ENCODE assay signal across 8 mouse cellular contexts in genomic region chr16:95945389-95946311, GRCm38 (mm10). TPM values are rescaled to one million over a fixed set of nuclear protein-coding genes. Genes with fewer than 3 reads are reported as not detected.
DNase-seq lines count a peak whose midpoint lies in the region; ATAC-seq and TF ChIP-seq lines count a peak whose summit lies in the region.

No protein-coding gene starts in this region.

- peak overlapping the region; percentile 36 for H3K4me2 ChIP-seq in embryonic facial prominence, embryonic 15.5 days (replicated peaks)
- H3K4me2 ChIP-seq in kidney, postnatal 0 days (ENCODE audit: low read length) = no peak overlapping the region
- H3K4me2 ChIP-seq in liver, embryonic 11.5 days = no peak overlapping the region
- peak overlapping the region; percentile 30 for H3K4me2 ChIP-seq in neural tube, embryonic 15.5 days

- 11% methylated on average over 20 of the region's 20 CpGs for WGBS in embryonic facial prominence, embryonic 15.5 days
- WGBS in heart, embryonic 10.5 days = 31% methylated on average over 20 of the region's 20 CpGs
- WGBS in kidney, postnatal 0 days = 22% methylated on average over 20 of the region's 20 CpGs
- WGBS in liver, embryonic 11.5 days = 31% methylated on average over 20 of the region's 20 CpGs
- WGBS in neural tube, embryonic 15.5 days = 30% methylated on average over 20 of the region's 20 CpGs

- no peaks in the 10 kb centered on the region for H3K9me3 ChIP-seq in ES-Bruce4 (replicated peaks; ENCODE audit: control insufficient read depth, insufficient read depth, low read length, poor library complexity, severe bottlenecking)
- no peaks in the 10 kb centered on the region for H3K9me3 ChIP-seq in embryonic facial prominence, embryonic 15.5 days (replicated peaks)
- no peaks in the 10 kb centered on the region for H3K9me3 ChIP-seq in heart, embryonic 10.5 days
- H3K9me3 ChIP-seq in kidney, postnatal 0 days (replicated peaks; ENCODE audit: low read length) = no peaks in the 10 kb centered on the region
- no peaks in the 10 kb centered on the region for H3K9me3 ChIP-seq in liver, embryonic 11.5 days (ENCODE audit: control insufficient read depth, low read length)
- no peaks in the 10 kb centered on the region for H3K9me3 ChIP-seq in neural tube, embryonic 15.5 days (replicated peaks)

- no peaks in the 10 kb centered on the region for H3K36me3 ChIP-seq in ES-Bruce4 (ENCODE audit: control insufficient read depth, insufficient read depth, low read length, poor library complexity, severe bottlenecking)
- H3K36me3 ChIP-seq in embryonic facial prominence, embryonic 15.5 days = no peaks in the 10 kb centered on the region
- H3K36me3 ChIP-seq in heart, embryonic 10.5 days = no peaks in the 10 kb centered on the region
- no peaks in the 10 kb centered on the region for H3K36me3 ChIP-seq in kidney, postnatal 0 days (ENCODE audit: insufficient read depth, low read length)
- no peaks in the 10 kb centered on the region for H3K36me3 ChIP-seq in liver, embryonic 11.5 days (ENCODE audit: control insufficient read depth, insufficient read depth, low read length)
- H3K36me3 ChIP-seq in neural tube, embryonic 15.5 days = no peaks in the 10 kb centered on the region

- H3K27me3 ChIP-seq in ES-Bruce4 (ENCODE audit: control insufficient read depth, insufficient read depth, low read length, poor library complexity, severe bottlenecking) = no peaks in the 10 kb centered on the region
- H3K27me3 ChIP-seq in embryonic facial prominence, embryonic 15.5 days = no peaks in the 10 kb centered on the region
- peaks cover 10% of the 10 kb centered on the region; the same call in 1 of the 2 replicates for H3K27me3 ChIP-seq in heart, embryonic 10.5 days (ENCODE audit: insufficient read depth, poor library complexity, severe bottlenecking)
- no peaks in the 10 kb centered on the region for H3K27me3 ChIP-seq in kidney, postnatal 0 days (ENCODE audit: insufficient read depth, low read length)
- no peaks in the 10 kb centered on the region for H3K27me3 ChIP-seq in liver, embryonic 11.5 days (replicated peaks; ENCODE audit: control insufficient read depth, insufficient read depth, low read length)
- no peaks in the 10 kb centered on the region for H3K27me3 ChIP-seq in neural tube, embryonic 15.5 days (replicated peaks)

- TF ChIP-seq CTCF in ES-Bruce4 (IDR thresholded peaks at IDR 0.05; ENCODE audit: low read depth, low read length) = peak; percentile 84
- TF ChIP-seq CTCF in kidney, postnatal 0 days (IDR thresholded peaks at IDR 0.05; ENCODE audit: low read depth) = peak; percentile 96

- DNase-seq in brain, adult 2 months (ENCODE audit: low read depth, low spot score) = peak; percentile 90
- DNase-seq in heart, embryonic 10.5 days (ENCODE audit: low spot score) = peak; percentile 79
- DNase-seq in kidney, postnatal 0 days (ENCODE audit: low spot score) = peak; percentile 95
- peak; percentile 54 for DNase-seq in liver, embryonic 11.5 days (ENCODE audit: low spot score)
- peak; percentile 67 for DNase-seq in testis, postnatal 14 days (ENCODE audit: low spot score)

- H3K4me1 ChIP-seq in ES-Bruce4 (ENCODE audit: control insufficient read depth, insufficient read depth, low read length) = no peaks in the 10 kb centered on the region
- H3K4me1 ChIP-seq in embryonic facial prominence, embryonic 15.5 days = peaks cover 21% of the 10 kb centered on the region
- peaks cover 3% of the 10 kb centered on the region; the same call in 1 of the 2 replicates for H3K4me1 ChIP-seq in heart, embryonic 10.5 days
- H3K4me1 ChIP-seq in kidney, postnatal 0 days (replicated peaks; ENCODE audit: insufficient read depth, low read length) = no peaks in the 10 kb centered on the region
- no peaks in the 10 kb centered on the region for H3K4me1 ChIP-seq in liver, embryonic 11.5 days (replicated peaks; ENCODE audit: control insufficient read depth, insufficient read depth, low read length)
- peaks cover 12% of the 10 kb centered on the region for H3K4me1 ChIP-seq in neural tube, embryonic 15.5 days

- H3K4me3 ChIP-seq in ES-Bruce4 (ENCODE audit: low read depth, low read length) = no peak overlapping the region
- no peak overlapping the region for H3K4me3 ChIP-seq in embryonic facial prominence, embryonic 15.5 days (replicated peaks)
- no peak overlapping the region for H3K4me3 ChIP-seq in heart, embryonic 10.5 days
- H3K4me3 ChIP-seq in kidney, postnatal 0 days (replicated peaks; ENCODE audit: low read depth, low read length) = no peak overlapping the region
- no peak overlapping the region for H3K4me3 ChIP-seq in liver, embryonic 11.5 days (ENCODE audit: low read depth, low read length)
- H3K4me3 ChIP-seq in neural tube, embryonic 15.5 days (replicated peaks) = no peak overlapping the region

- ATAC-seq in embryonic facial prominence, embryonic 15.5 days (ENCODE audit: insufficient number of reproducible peaks, low FRiP score, low TSS enrichment, low read depth) = peak; percentile 85
- no peak for ATAC-seq in kidney, postnatal 0 days (replicated peaks; ENCODE audit: low FRiP score, low read depth)
- 0 out of 2 replicates have a peak, but pooled peaks have one; percentile 29 for ATAC-seq in liver, embryonic 11.5 days (replicated peaks; ENCODE audit: low FRiP score)
- ATAC-seq in neural tube, embryonic 15.5 days (ENCODE audit: low FRiP score) = peak; percentile 65; the same call in 1 of the 2 replicates

- no peak overlapping the region for H3K27ac ChIP-seq in ES-Bruce4 (ENCODE audit: insufficient read depth, low read length)
- H3K27ac ChIP-seq in embryonic facial prominence, embryonic 15.5 days (replicated peaks) = peak overlapping the region; percentile 53
- no peak overlapping the region for H3K27ac ChIP-seq in heart, embryonic 10.5 days
- H3K27ac ChIP-seq in kidney, postnatal 0 days = peak overlapping the region; percentile 2; the same call in 1 of the 2 replicates
- H3K27ac ChIP-seq in liver, embryonic 11.5 days (ENCODE audit: low read depth, low read length) = no peak overlapping the region
- peak overlapping the region; percentile 37; the same call in 1 of the 2 replicates for H3K27ac ChIP-seq in neural tube, embryonic 15.5 days (replicated peaks)

- no peak for TF ChIP-seq EP300 in ES-Bruce4 (IDR thresholded peaks at IDR 0.05; ENCODE audit: insufficient read depth, low read depth, low read length)

- TF ChIP-seq POLR2A in ES-Bruce4 (IDR thresholded peaks at IDR 0.05; ENCODE audit: insufficient read depth, low read length) = no peak

- no peak overlapping the region for H3K9ac ChIP-seq in ES-Bruce4 (ENCODE audit: low read depth, poor library complexity, severe bottlenecking)
- H3K9ac ChIP-seq in embryonic facial prominence, embryonic 15.5 days = no peak overlapping the region
- H3K9ac ChIP-seq in kidney, postnatal 0 days (ENCODE audit: low read depth, low read length) = no peak overlapping the region
- H3K9ac ChIP-seq in liver, embryonic 11.5 days (ENCODE audit: low read depth, low read length) = no peak overlapping the region
- H3K9ac ChIP-seq in neural tube, embryonic 15.5 days (replicated peaks) = no peak overlapping the region

RNA-seq across cellular contexts. Expression of gene Psmg1, which starts 45.1 kb away (rescaled TPM):
- polyA plus RNA-seq in ES-Bruce4 (2011; ENCODE audit: insufficient read depth, insufficient read length, low read depth, missing spikeins) = 94.9 and 97.2 TPM in 2 replicates
- 82.0 and 84.6 TPM in 2 replicates for polyA plus RNA-seq in embryonic facial prominence, embryonic 15.5 days (2015; fragmentation: Nextera tagmentation; extraction: Ambion mirVana)
- 91.6 and 122 TPM in 2 replicates for polyA plus RNA-seq in heart, embryonic 10.5 days (2016; fragmentation: Nextera tagmentation; extraction: Ambion mirVana)
- 73.8 and 81.5 TPM in 2 replicates for polyA plus RNA-seq in kidney, postnatal 0 days (2015; fragmentation: Nextera tagmentation; extraction: Ambion mirVana)
- 127 and 132 TPM in 2 replicates for polyA plus RNA-seq in liver, embryonic 11.5 days (2014; fragmentation: Nextera tagmentation; extraction: Ambion mirVana)
- 72.0 and 74.6 TPM in 2 replicates for polyA plus RNA-seq in neural tube, embryonic 15.5 days (2015; fragmentation: Nextera tagmentation; extraction: Ambion mirVana)

Comparison
In these comparisons a context has a peak if more than half of its experiments do, and no peak if none do; other contexts are left out.
1. H3K27ac ChIP-seq: peak in embryonic facial prominence, embryonic 15.5 days (single experiment), kidney, postnatal 0 days (single experiment) and neural tube, embryonic 15.5 days (single experiment); none in ES-Bruce4 (single experiment), heart, embryonic 10.5 days (single experiment) and liver, embryonic 11.5 days (single experiment).
2. H3K4me2 ChIP-seq: peak in embryonic facial prominence, embryonic 15.5 days (single experiment) and neural tube, embryonic 15.5 days (single experiment); none in kidney, postnatal 0 days (single experiment) and liver, embryonic 11.5 days (single experiment).
3. Peak in every context shown above with its lines, with median percentiles within 50 percentile points of each other: DNase-seq.